Mouse (Mus musculus) MEL (cell line): ENCODE measurements at regions not wholly inside any gene's neighbourhood (a gene's known extent, or its start where the extent isn't known, plus 50 kb on each side); places are given as distances from the start of the nearest gene placed in this dataset.

ENCODE experiments used
- CHD2 ChIP-seq: IDR thresholded peaks from 2 replicates; pipeline ENCODE4 v1.6.1; 2011; ENCODE audit warnings: low read length, improper control_type of control experiment
- CTCF ChIP-seq, 3 experiments: IDR thresholded peaks in 2 of 3; conservative IDR thresholded peaks in 1 of 3; 2 replicates each; pipeline ENCODE4 v1.5.1; 2011 to 2012; ENCODE audit warnings: low read length in 3 of 3, low read depth in 2 of 3, mild to moderate bottlenecking in 2 of 3, improper control_type of control experiment in 1 of 3, inconsistent platforms in 1 of 3, mixed read lengths in 1 of 3, moderate library complexity in 1 of 3; ENCODE audit not compliant: control insufficient read depth in 1 of 3, insufficient read depth in 1 of 3, poor library complexity in 1 of 3, severe bottlenecking in 1 of 3
- EP300 ChIP-seq, 2 experiments: IDR thresholded peaks; 2 replicates each; pipeline ENCODE4 v1.6.1; 2011; ENCODE audit warnings: improper control_type of control experiment in 2 of 2, low read length in 2 of 2, low read depth in 1 of 2, mild to moderate bottlenecking in 1 of 2
- GATA1 ChIP-seq: IDR thresholded peaks from 2 replicates; pipeline ENCODE4 v1.6.1; 2011; ENCODE audit warnings: low read depth, low read length, improper control_type of control experiment
- MAFK ChIP-seq: IDR thresholded peaks from 2 replicates; pipeline ENCODE4 v1.6.1; 2011; ENCODE audit warnings: low read depth, mild to moderate bottlenecking, low read length, improper control_type of control experiment, borderline replicate concordance
- POLR2A ChIP-seq, 2 experiments: IDR thresholded peaks; 2 replicates each; pipeline ENCODE4 v1.6.1; 2011 to 2012; ENCODE audit warnings: low read length in 2 of 2, mild to moderate bottlenecking in 2 of 2, control low read depth in 1 of 2, improper control_type of control experiment in 1 of 2, low read depth in 1 of 2, moderate library complexity in 1 of 2; ENCODE audit not compliant: control insufficient read depth in 1 of 2, insufficient read depth in 1 of 2, poor library complexity in 1 of 2
- TCF12 ChIP-seq: IDR thresholded peaks from 2 replicates; pipeline ENCODE4 v1.6.1; 2014; ENCODE audit warnings: low read depth, mild to moderate bottlenecking, inconsistent platforms, low read length, improper control_type of control experiment, moderate library complexity
- USF1 ChIP-seq: IDR thresholded peaks from 2 replicates; pipeline ENCODE4 v1.6.1; 2014; ENCODE audit warnings: low read depth, mild to moderate bottlenecking, inconsistent platforms, low read length, improper control_type of control experiment, moderate library complexity
- USF2 ChIP-seq, 2 experiments: IDR thresholded peaks; 2 replicates each; pipeline ENCODE4 v1.6.1; 2011 to 2012; ENCODE audit warnings: improper control_type of control experiment in 2 of 2, low read length in 2 of 2, borderline replicate concordance in 1 of 2, inconsistent platforms in 1 of 2, low read depth in 1 of 2, mild to moderate bottlenecking in 1 of 2; ENCODE audit not compliant: insufficient read depth in 1 of 2

- no peak for TF ChIP-seq USF1
- TF ChIP-seq POLR2A (IDR thresholded peaks at IDR 0.05; ENCODE audit: control insufficient read depth in 1 of 2, insufficient read depth in 1 of 2, low read depth in 1 of 2, low read length in 2 of 2, poor library complexity in 1 of 2) = no peak
- TF ChIP-seq CHD2 = no peak
- no peak for TF ChIP-seq CTCF (IDR thresholded peaks at IDR 0.05 in 2 of 3, conservative IDR thresholded peaks at IDR 0.05 in 1 of 3; ENCODE audit: control insufficient read depth in 1 of 3, insufficient read depth in 1 of 3, low read depth in 2 of 3, low read length in 3 of 3, poor library complexity in 1 of 3, severe bottlenecking in 1 of 3)
- TF ChIP-seq USF2 (IDR thresholded peaks at IDR 0.05; ENCODE audit: borderline replicate concordance in 1 of 2, insufficient read depth in 1 of 2, low read depth in 1 of 2, low read length in 2 of 2) = no peak
- TF ChIP-seq GATA1 = no peak
- TF ChIP-seq TCF12 = no peak
- TF ChIP-seq MAFK = no peak
- no peak for TF ChIP-seq EP300 (IDR thresholded peaks at IDR 0.05; ENCODE audit: low read depth in 1 of 2, low read length in 2 of 2)
Observed at GRCm38 (mm10) chr4:55658904-55659303, 126.6 kb upstream of the Klf4 start.
